Mouse (Mus musculus) layer of hippocampus, postnatal 25 days (tissue): ENCODE data around the gene Arhgef10l. TPM values are rescaled to one million over a fixed set of nuclear protein-coding genes. Genes with fewer than 3 reads are reported as not detected.

Experiments
- DNase-seq, 2 experiments: peaks; one replicate each; pipeline ENCODE4 v3.0.0; 2022; ENCODE audit warnings: mixed read lengths in 2 of 2, low spot score in 1 of 2; ENCODE audit errors: extremely low spot score in 1 of 2
- total RNA-seq, 2 experiments: library from RNA; stranded (reverse); gene quantifications; 2 replicates each; pipeline ENCODE4 v1.2.3; 2021

Gene Arhgef10l
- total RNA-seq, 2 experiments from 2014 or later, result 43.4 to 46.6 TPM

- no peak for DNase-seq
Measured at GRCm38 (mm10) chr4:140662453-140662852, 3.4 kb downstream of the Arhgef10l start.

- DNase-seq, result no peak
Measured at GRCm38 (mm10) chr4:140661406-140662022, 4.3 kb downstream of the Arhgef10l start.

- peak; percentile 60 to 63 for DNase-seq
Measured at GRCm38 (mm10) chr4:140657681-140658575, 7.9 kb downstream of the Arhgef10l start.

- no peak for DNase-seq
Measured at GRCm38 (mm10) chr4:140656529-140656928, 9.3 kb downstream of the Arhgef10l start.

- DNase-seq, result no peak
Measured at GRCm38 (mm10) chr4:140654798-140655197, 11.0 kb downstream of the Arhgef10l start.

GRCm38 (mm10) chr4:140653835-140654583 lies 11.8 kb downstream of the Arhgef10l start:
- no peak for DNase-seq

GRCm38 (mm10) chr4:140649731-140650130 lies 16.1 kb downstream of the Arhgef10l start:
- DNase-seq, result no peak

- no peak for DNase-seq
Measured at GRCm38 (mm10) chr4:140649207-140649591, 16.6 kb downstream of the Arhgef10l start.

GRCm38 (mm10) chr4:140648443-140649206 lies 17.2 kb downstream of the Arhgef10l start:
- peak; percentile 35 to 37 for DNase-seq

GRCm38 (mm10) chr4:140647711-140648421 lies 17.9 kb downstream of the Arhgef10l start:
- no peak for DNase-seq

GRCm38 (mm10) chr4:140645638-140646037 lies 20.2 kb downstream of the Arhgef10l start:
- DNase-seq, result no peak

- no peak for DNase-seq
Measured at GRCm38 (mm10) chr4:140644701-140645100, 21.1 kb downstream of the Arhgef10l start.

GRCm38 (mm10) chr4:140644276-140644675 lies 21.5 kb downstream of the Arhgef10l start:
- no peak for DNase-seq

GRCm38 (mm10) chr4:140642378-140642777 lies 23.4 kb downstream of the Arhgef10l start:
- DNase-seq, result no peak

GRCm38 (mm10) chr4:140641414-140641918 lies 24.3 kb downstream of the Arhgef10l start:
- DNase-seq, result peak in 1 of 2 experiments; percentile 34

GRCm38 (mm10) chr4:140640668-140641067 lies 25.1 kb downstream of the Arhgef10l start:
- DNase-seq, result no peak

GRCm38 (mm10) chr4:140640242-140640523 lies 25.6 kb downstream of the Arhgef10l start:
- no peak for DNase-seq

- no peak for DNase-seq
Measured at GRCm38 (mm10) chr4:140639431-140640241, 26.2 kb downstream of the Arhgef10l start.

- DNase-seq, result no peak
Measured at GRCm38 (mm10) chr4:140638591-140638990, 27.2 kb downstream of the Arhgef10l start.
